Mouse (Mus musculus) lung, adult 2 months (tissue): Measurements from ENCODE around the gene Cryzl1. TPM values are rescaled to one million over a fixed set of nuclear protein-coding genes. Genes with fewer than 3 reads are reported as not detected.

ENCODE experiments used
- DNase-seq: peaks from one replicate; pipeline ENCODE4 v3.0.0; 2022
- H3K4me1 ChIP-seq: fragments of 200-500 bp; 2 replicates; pipeline ENCODE4 v1.6.1; 2011; ENCODE audit warnings: low read length; ENCODE audit not compliant: control insufficient read depth, insufficient read depth
- H3K4me3 ChIP-seq: fragments of 200-500 bp; replicated peaks from 2 replicates; pipeline ENCODE3; 2011; ENCODE audit warnings: low read depth, mild to moderate bottlenecking, control low read depth, low read length; ENCODE audit errors: extremely low read depth
- CTCF ChIP-seq: fragments of 200-500 bp; IDR thresholded peaks from 2 replicates; pipeline ENCODE4 v1.5.1; 2011; ENCODE audit warnings: mild to moderate bottlenecking, low read length, control low read depth; ENCODE audit not compliant: insufficient read depth
- POLR2A ChIP-seq: fragments of 200-500 bp; IDR thresholded peaks from 2 replicates; pipeline ENCODE4 v1.6.1; 2011; ENCODE audit warnings: low read depth, mild to moderate bottlenecking, control low read depth, low read length, borderline replicate concordance; ENCODE audit errors: extremely low read depth
- WGBS: fragments of 180-500 bp; shearing (Covaris S2); methylation state at CpG from one replicate; pipeline ENCODE4 v1.1.7; 2018; 5-methylcytosine and 5-hydroxymethylcytosine counted together
- polyA plus RNA-seq: library from polyadenylated mRNA; depleted of rRNA; stranded (reverse); fragments of >200 nt; gene quantifications from 2 replicates; pipeline ENCODE4 v1.2.3, GENCODE M21; 2012

The Cryzl1 gene
- polyA plus RNA-seq, 1 experiment = 29.8 TPM

DNA sequence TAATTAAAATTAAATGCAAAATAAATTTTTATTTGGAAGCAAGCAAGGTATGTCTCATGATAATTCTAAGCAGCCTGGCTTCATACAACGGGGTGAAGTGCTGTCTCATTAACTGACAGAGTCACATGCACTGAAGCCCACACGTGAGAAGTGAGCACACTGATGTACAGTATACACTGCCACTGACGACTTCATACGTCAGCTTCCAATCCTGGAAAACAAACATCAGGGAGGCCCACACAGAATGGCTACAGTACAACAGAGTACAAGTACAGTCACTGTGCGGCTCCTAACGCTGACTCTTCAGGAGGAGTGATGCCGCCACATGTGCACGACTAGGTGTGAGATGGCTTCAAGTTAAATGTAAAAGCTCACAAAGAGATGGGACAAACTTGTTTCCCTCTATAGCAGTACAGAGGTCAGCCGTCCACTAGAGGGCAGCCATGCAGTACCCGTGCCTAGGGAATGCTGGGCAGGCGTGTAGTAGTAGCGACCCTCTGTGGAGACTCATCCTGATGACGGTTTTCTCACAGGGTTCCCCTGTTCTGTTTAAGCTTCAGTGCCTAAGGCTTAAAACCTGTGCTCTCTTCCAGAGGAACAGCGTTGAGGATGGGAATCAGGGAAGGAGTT lies 34.2 kb downstream of the Cryzl1 start:
- WGBS = 24% methylated on average over 14 of the region's 14 CpGs
- H3K4me3 ChIP-seq = no peak overlapping the region
- H3K4me1 ChIP-seq = no peaks in the 10 kb centered on the region
- DNase-seq = peak; percentile 59
- TF ChIP-seq POLR2A = no peak
- TF ChIP-seq CTCF = peak; percentile 95

- Histone ChIP-seq H3K4me1 (peaks cover 5% of the 10 kb centered on the region), H3K4me3 (no peak overlapping the region)
- DNase-seq = no peak
- TF ChIP-seq POLR2A = no peak
- no peak for TF ChIP-seq CTCF
- WGBS = 56% methylated on average over 7 of the region's 7 CpGs
These were observed 39.0 kb downstream of the Cryzl1 start for GRCm38 (mm10) chr16:91689791-91690190.

DNA sequence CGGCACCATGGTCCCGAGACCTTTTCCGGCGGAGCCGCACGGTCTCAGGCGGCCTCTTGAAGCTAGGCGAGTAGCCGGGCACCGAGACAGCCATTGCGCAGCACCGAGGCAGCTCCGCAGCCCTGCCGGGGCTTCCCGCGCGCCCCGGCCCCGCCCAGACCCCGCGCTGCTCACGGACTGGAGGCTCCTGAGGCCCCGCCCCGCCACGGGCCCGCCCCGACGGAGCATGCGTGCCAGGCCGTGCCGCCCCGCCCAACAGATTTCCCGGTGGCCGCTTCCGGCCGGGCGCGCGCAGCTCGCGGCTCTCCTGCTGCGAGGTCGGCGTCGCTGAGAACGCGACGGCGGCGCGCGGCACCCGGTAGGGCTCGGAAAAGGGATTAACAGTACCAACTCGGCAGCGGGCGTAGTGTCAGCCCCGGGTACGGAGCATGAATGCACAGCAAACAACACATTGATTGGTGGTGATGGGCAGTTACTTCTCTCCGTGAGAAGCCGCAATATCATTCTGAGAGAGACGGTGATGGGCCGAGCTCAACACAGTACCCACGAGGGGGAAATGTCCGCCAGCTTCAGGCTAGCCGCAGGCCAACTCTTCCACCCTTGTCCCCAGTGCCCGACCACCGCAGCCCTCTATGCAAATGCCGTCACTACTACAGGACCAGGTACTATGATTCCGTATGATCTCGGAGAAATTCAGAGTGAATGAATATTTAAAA lies 40.0 kb downstream of the Cryzl1 start, which contains the start of gene Donson:
Gene Donson, minus strand, starts transcription at position 152 of the 716 bp plus-strand sequence.
- H3K4me3 ChIP-seq = peak within 1 kb of the TSS; percentile 80
- TF ChIP-seq POLR2A (peak; percentile 50; the same call in 1 of the 2 replicates), CTCF (no peak)
- WGBS = under 1% methylated on average over 62 of the region's 71 CpGs
- peak; percentile 90 for DNase-seq
- peaks cover 5% of the 10 kb centered on the region for H3K4me1 ChIP-seq

DNA sequence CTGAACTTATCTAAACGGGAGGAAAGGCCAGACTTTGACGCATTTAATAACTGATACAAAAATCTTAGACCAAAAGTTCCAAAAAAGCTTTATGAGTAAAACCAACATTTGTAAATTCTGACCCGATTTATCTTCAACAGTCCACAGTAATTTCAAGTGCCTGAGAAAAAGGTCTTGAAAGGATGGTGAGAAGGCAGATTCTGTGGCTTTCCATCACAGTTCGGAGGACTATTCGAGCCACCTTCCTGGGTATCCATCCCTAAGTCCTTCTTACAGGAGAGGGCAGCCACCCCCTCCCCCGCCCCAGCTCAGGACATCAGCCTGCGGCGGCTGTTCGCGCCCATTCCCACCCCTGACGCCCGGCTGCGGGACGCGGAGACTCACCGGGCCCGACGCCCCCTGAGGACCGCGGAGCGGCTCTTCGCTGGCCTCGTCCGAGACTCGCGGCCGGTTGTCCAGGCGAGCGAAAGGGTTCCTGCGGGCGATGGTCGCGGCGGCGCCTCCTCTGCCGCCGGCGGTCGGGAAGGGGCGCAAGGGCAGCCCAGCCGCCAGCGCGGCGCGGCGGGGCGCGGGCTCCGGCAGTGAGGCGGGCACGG lies 40.7 kb downstream of the Cryzl1 start:
- Histone ChIP-seq H3K4me1 (peaks cover 5% of the 10 kb centered on the region), H3K4me3 (peak overlapping the region; percentile 55)
- DNase-seq = no peak
- TF ChIP-seq CTCF (no peak), POLR2A (no peak)
- WGBS = 2% methylated on average over 51 of the region's 51 CpGs

DNA sequence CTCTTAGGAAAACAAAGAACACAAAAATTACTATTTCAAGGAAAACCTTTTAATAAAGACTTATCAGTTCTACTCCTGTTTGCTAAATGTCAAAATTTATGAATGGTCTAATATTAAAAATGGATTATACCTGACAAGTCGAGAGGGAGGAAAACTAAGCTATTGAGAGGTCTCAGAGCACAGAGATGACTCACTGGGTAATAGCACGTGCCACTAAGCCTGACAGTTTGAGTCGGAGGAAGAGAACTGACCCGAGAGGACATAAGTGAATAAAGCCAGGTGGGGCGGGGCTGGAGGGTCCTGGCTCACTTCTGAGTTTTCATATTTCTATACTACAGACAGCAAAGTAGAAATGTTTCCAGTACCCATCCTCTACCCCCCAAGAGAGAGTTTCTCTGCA lies 42.4 kb downstream of the Cryzl1 start:
- H3K4me3 ChIP-seq = no peak overlapping the region
- DNase-seq = no peak
- TF ChIP-seq CTCF (no peak), POLR2A (no peak)
- H3K4me1 ChIP-seq = peaks cover 5% of the 10 kb centered on the region
- 81% methylated on average over 5 of the region's 5 CpGs for WGBS

- no peak for DNase-seq
- Histone ChIP-seq H3K4me3 (no peak overlapping the region), H3K4me1 (peaks cover 5% of the 10 kb centered on the region)
- 59% methylated on average over 5 of the region's 5 CpGs for WGBS
- no peak for TF ChIP-seq POLR2A
- no peak for TF ChIP-seq CTCF
These were observed 43.2 kb downstream of the Cryzl1 start for GRCm38 (mm10) chr16:91685526-91685925.

- no peak overlapping the region for H3K4me3 ChIP-seq
- no peaks in the 10 kb centered on the region for H3K4me1 ChIP-seq
- no peak for DNase-seq
- TF ChIP-seq CTCF (no peak), POLR2A (no peak)
- 66% methylated on average over 5 of the region's 5 CpGs for WGBS
These were observed 48.1 kb downstream of the Cryzl1 start for GRCm38 (mm10) chr16:91680656-91681055.

DNA sequence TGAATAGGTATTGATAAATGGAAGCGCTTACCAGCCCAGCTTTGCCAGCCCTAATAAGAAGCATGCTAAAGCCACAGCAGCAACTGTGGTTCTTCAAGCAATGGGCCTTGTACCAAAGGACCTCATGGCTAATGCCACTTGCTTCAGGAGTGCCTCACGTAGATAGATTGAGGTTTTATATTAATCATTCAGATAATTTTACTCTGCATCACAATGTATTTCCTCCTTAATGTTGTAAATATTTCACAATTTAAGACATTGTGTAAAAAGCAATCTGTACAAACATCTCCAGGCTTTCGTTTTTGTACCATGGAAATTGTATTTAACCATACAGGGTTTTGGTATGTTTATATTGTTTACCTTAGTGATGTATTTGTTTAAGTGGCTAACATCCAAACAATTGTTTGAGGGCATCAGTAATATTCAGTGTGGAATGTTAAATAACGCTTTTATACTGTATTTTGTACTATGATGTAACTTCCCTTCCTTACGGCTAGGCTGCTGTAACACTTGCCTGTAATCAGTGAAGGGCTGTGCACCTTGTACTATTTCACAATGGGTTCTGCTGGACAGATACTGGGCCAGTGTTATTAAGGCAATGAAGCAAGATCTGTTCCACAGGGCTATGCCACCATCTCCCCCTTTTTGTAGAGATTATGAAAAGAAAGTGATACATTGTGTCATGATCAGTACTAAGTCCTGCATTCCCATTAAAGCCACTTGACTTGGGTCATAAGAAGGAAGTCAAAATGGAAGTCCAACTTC lies 50.4 kb downstream of the Cryzl1 start:
- H3K4me3 ChIP-seq = no peak overlapping the region
- WGBS = 46% methylated on average over 5 of the region's 5 CpGs
- no peak for DNase-seq
- H3K4me1 ChIP-seq = no peaks in the 10 kb centered on the region
- TF ChIP-seq POLR2A (no peak), CTCF (no peak)

DNA sequence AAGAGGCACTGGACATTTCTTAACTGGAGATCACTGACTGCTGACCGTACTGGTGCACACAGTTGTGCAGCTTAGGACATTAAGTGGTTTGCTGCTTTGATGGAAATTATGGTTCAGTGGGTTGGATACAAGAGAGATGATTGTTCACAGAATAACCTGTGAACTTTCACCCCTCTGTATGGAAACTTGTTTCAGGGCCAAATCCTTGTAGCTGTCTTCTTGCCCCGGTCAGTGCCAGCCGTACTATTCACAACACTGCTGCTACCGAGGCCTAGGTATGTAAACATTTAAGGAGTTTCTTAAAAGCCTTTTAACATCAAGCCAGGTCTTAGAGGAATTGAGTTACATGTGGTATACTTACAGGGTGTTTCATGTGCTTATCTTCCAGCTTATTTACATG lies 54.3 kb downstream of the Cryzl1 start:
- DNase-seq = no peak
- 49% methylated on average over 4 of the region's 4 CpGs for WGBS
- Histone ChIP-seq H3K4me1 (no peaks in the 10 kb centered on the region), H3K4me3 (no peak overlapping the region)
- TF ChIP-seq CTCF (no peak), POLR2A (no peak)
